Mouse (Mus musculus) liver, adult 2 months (tissue): ENCODE measurements around the gene Bid.

ENCODE experiments used
- CTCF ChIP-seq: fragments of 200-500 bp; IDR thresholded peaks from 2 replicates; pipeline ENCODE4 v1.5.1; 2011; ENCODE audit warnings: low read depth, low read length, control low read depth
- POLR2A ChIP-seq: fragments of 200-500 bp; IDR thresholded peaks from 2 replicates; pipeline ENCODE4 v1.6.1; 2011; ENCODE audit warnings: low read length, control low read depth; ENCODE audit not compliant: insufficient read depth; ENCODE audit errors: extremely low read depth

DNA sequence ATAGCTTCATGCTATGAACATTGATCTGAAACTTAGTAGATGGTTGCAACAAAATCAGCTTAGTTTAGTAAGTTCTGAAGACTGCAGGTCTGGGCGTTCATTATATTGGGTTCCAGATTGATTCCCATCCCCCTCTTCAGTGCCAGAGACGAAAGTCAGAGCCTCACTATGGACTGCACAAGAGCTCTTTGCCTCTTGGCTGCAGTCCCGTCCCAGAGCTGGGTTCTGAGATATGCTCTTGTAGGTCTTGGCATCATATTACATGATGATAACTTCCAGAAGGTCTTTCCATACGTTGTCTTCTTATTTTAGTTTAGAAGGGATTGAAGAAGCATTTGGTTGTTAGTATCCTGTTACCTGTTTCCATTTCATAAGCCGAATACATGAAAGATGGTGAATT, 37.6 kb downstream of the Bid start:
- no peak for TF ChIP-seq CTCF
- TF ChIP-seq POLR2A = no peak
